Mouse (Mus musculus): ENCODE measurements around the gene Hspd1. TPM values are rescaled to one million over a fixed set of nuclear protein-coding genes. Genes with fewer than 3 reads are reported as not detected.
"Not testable (repeated sequence)": the region's sequence is repeated elsewhere in the genome, so short reads cannot be mapped to it uniquely, and the experiment has no call there.

Gene Hspd1
- polyA plus RNA-seq, 1 experiment from 2014 or later = 80.8 TPM

DNA sequence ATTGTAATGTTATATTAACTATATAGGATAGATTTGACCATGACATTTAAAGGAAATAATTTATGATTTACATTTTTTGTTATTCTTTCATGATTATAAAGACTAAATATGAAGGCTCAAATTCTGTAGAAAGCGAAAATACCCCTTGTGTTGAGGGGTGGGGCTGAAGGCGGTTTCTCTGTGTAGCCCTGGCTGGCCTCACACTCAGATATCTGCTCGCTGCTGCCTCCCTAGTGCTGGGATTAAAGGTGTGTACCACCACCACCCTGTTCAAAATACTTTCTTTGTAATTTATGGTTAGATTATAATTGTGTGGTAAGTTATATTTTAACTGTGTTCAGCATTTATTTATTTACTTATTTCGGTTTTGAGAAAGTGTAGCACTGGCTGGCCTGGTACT lies 26.3 kb downstream of the Hspd1 start:
- Histone ChIP-seq H3K9me3 (ENCODE audit: low read length) (no peaks in the 10 kb centered on the region), H3K27me3 (replicated peaks; ENCODE audit: insufficient read depth, low read length) (no peaks in the 10 kb centered on the region), H3K4me2 (replicated peaks; ENCODE audit: low read depth, low read length) (no peak overlapping the region), H3K36me3 (ENCODE audit: insufficient read depth, low read length) (peaks cover 18% of the 10 kb centered on the region), H3K27ac (ENCODE audit: low read length) (no peak overlapping the region), H3K9ac (replicated peaks; ENCODE audit: low read depth) (no peak overlapping the region), H3K4me1 (ENCODE audit: insufficient read depth, low read depth, low read length) (no peaks in the 10 kb centered on the region), H3K4me3 (ENCODE audit: low read depth, low read length) (no peak overlapping the region)
- TF ChIP-seq EP300 (IDR thresholded peaks at IDR 0.05) = no peak
- TF ChIP-seq CTCF (IDR thresholded peaks at IDR 0.05) = no peak
- ATAC-seq = no peak
- 91% methylated on average over 4 of the region's 4 CpGs for WGBS
- DNase-seq (ENCODE audit: low spot score) = no peak

DNA sequence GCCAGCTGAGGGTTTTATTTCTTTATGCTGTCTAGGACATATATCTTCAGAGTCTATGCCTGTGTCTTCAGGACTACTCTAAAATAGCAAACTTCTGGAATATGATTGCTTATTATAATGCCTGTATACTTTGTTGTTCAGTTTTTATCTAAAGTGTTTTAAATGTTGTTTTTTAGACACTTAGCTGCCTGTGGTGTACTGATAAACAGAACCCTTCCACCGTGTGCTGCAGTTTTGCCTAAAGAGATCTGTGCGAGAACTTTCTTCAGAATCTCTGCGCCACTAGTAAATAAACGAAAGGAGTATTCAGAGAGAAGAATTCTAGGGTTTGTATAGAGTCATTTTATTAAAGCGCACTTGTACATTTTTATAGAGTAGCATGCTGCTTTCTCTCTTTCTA lies 26.9 kb downstream of the Hspd1 start:
- TF ChIP-seq CTCF (IDR thresholded peaks at IDR 0.05) (no peak), EP300 (IDR thresholded peaks at IDR 0.05) (no peak)
- Histone ChIP-seq H3K27ac (ENCODE audit: low read length) (no peak overlapping the region), H3K9ac (replicated peaks; ENCODE audit: low read depth) (no peak overlapping the region), H3K9me3 (ENCODE audit: low read length) (no peaks in the 10 kb centered on the region), H3K4me3 (ENCODE audit: low read depth, low read length) (no peak overlapping the region), H3K27me3 (replicated peaks; ENCODE audit: insufficient read depth, low read length) (no peaks in the 10 kb centered on the region), H3K36me3 (ENCODE audit: insufficient read depth, low read length) (peaks cover 17% of the 10 kb centered on the region), H3K4me2 (replicated peaks; ENCODE audit: low read depth, low read length) (no peak overlapping the region), H3K4me1 (ENCODE audit: insufficient read depth, low read depth, low read length) (no peaks in the 10 kb centered on the region)
- no peak for ATAC-seq
- no peak for DNase-seq (ENCODE audit: low spot score)
- WGBS = 87% methylated on average over 5 of the region's 5 CpGs

DNA sequence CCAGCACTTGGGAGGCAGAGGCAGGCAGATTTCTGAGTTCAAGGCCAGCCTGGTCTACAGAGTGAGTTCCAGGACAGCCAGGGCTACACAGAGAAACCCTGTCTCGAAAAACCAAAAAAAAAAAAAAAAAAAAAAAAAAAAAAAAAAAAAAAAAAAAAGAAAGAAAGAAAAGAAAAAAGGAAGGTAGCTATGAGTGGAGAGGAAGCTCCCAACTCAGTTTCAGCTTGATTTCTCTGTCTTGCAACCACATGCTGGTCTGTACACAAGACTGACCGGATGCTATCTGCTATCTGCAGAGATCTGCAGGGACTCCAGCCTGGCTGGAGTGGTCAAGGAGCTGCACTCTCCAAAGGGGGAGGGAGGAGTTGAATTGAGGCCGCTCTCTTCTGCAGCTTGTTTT lies 29.7 kb downstream of the Hspd1 start:
- not testable (repeated sequence) for H3K4me2 ChIP-seq (replicated peaks; ENCODE audit: low read depth, low read length); H3K4me3 ChIP-seq (ENCODE audit: low read depth, low read length); H3K9me3 ChIP-seq (ENCODE audit: low read length); ATAC-seq; H3K27me3 ChIP-seq (replicated peaks; ENCODE audit: insufficient read depth, low read length); H3K9ac ChIP-seq (replicated peaks; ENCODE audit: low read depth); DNase-seq (ENCODE audit: low spot score); H3K4me1 ChIP-seq (ENCODE audit: insufficient read depth, low read depth, low read length); H3K27ac ChIP-seq (ENCODE audit: low read length); H3K36me3 ChIP-seq (ENCODE audit: insufficient read depth, low read length)
- whole genome bisulfite sequencing = 84% methylated on average over 2 of the region's 3 CpGs

DNA sequence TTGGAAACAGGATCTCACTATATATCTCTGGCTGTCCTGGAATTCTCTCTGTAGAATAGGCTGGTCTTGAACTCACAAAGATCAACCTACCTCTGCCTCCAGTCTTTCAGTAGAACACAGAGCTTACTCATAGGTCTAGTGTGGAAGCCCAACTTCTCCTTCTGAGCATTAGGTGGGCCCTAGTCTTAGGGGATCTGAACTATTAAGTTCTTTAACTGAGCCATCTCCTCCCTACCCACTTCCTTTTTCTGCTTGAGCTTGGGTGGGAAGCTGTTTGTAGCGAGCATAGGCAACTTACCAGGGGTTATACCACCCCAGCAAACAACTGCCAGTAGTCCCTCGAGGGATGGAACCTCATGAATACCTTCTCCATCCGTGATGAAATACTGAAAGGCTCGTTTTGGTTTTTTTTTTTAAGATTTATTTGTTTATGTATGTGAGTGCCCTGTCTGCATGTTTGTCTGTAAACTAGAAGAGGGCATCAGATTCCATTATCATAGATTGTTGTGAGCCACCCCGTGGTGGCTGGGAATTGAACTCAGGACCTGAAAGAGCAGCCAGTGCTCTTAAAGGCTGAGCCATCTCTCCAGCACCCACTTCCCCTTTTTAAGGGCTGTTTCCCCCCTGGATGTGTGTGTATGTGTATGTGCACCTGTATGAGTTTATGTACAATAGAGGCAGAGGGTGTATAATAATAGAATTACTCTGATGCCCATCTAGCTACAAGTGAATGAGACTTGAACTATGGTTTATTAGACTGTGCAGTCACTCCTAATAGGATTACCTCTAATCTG lies 32.5 kb downstream of the Hspd1 start:
- Histone ChIP-seq H3K27ac (ENCODE audit: low read length) (no peak overlapping the region), H3K9ac (replicated peaks; ENCODE audit: low read depth) (no peak overlapping the region), H3K36me3 (ENCODE audit: insufficient read depth, low read length) (peaks cover 5% of the 10 kb centered on the region; the same call in 1 of the 2 replicates), H3K27me3 (replicated peaks; ENCODE audit: insufficient read depth, low read length) (no peaks in the 10 kb centered on the region), H3K4me1 (ENCODE audit: insufficient read depth, low read depth, low read length) (0 out of 2 replicates have a peak, but pooled peaks cover 3% of the 10 kb centered on the region), H3K4me3 (ENCODE audit: low read depth, low read length) (no peak overlapping the region), H3K4me2 (replicated peaks; ENCODE audit: low read depth, low read length) (no peak overlapping the region), H3K9me3 (ENCODE audit: low read length) (no peaks in the 10 kb centered on the region)
- WGBS = 75% methylated on average over 5 of the region's 5 CpGs
- DNase-seq (ENCODE audit: low spot score) = no peak
- no peak for ATAC-seq
- TF ChIP-seq EP300 (IDR thresholded peaks at IDR 0.05) (no peak), CTCF (IDR thresholded peaks at IDR 0.05) (no peak)

DNA sequence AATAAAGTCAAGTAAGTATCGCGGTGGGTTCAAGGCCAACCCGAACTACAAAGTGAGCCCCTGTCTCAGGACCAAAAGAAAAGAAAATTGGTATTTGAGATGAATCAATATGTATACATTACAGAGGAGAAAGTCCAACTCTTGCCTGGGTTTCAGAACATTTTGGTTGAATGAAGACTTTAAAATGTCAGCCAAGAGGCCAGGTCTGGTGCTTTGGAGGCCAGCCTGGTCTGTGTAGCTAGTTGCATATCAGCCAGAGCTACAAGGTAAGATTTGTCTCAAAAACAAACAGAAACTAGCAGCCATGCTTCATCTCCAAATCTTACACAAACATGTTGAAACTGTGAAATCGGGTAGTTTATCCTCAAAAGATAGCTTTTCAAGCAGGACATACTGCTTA lies 34.4 kb downstream of the Hspd1 start:
- Histone ChIP-seq H3K9me3 (ENCODE audit: low read length) (no peaks in the 10 kb centered on the region), H3K9ac (replicated peaks; ENCODE audit: low read depth) (no peak overlapping the region), H3K27me3 (replicated peaks; ENCODE audit: insufficient read depth, low read length) (no peaks in the 10 kb centered on the region), H3K4me2 (replicated peaks; ENCODE audit: low read depth, low read length) (peak overlapping the region; percentile 66), H3K27ac (ENCODE audit: low read length) (no peak overlapping the region; the same call in 1 of the 2 replicates), H3K36me3 (ENCODE audit: insufficient read depth, low read length) (peaks cover 5% of the 10 kb centered on the region; the same call in 1 of the 2 replicates), H3K4me1 (ENCODE audit: insufficient read depth, low read depth, low read length) (0 out of 2 replicates have a peak, but pooled peaks cover 3% of the 10 kb centered on the region), H3K4me3 (ENCODE audit: low read depth, low read length) (peak overlapping the region; percentile 70)
- ATAC-seq (no peak), DNase-seq (ENCODE audit: low spot score) (no peak)
- 62% methylated on average over 4 of the region's 4 CpGs for WGBS
- TF ChIP-seq EP300 (IDR thresholded peaks at IDR 0.05) (no peak), CTCF (IDR thresholded peaks at IDR 0.05) (no peak)

DNA sequence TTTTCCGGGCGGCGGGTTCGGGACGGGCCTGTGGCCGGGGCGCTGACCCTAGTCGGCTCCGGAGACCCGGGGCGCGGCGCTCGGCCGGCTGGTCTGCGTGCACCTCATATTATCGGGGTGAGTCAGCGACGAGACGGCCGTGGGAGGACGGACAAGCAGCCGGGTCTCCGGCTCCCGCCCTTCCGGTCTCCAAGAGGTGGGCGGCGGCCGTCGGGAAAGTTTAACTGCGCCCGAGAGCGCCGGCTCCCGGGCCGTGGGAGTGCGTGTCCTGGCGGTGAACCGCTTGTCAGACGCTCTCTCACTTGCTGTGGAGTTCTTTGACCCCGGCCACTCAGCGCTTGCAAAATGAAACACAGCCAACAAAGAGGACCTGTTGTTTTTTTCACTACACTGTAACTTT lies 35.0 kb downstream of the Hspd1 start:
- under 1% methylated on average over 41 of the region's 42 CpGs for WGBS
- TF ChIP-seq CTCF (IDR thresholded peaks at IDR 0.05) (peak; percentile 44), EP300 (IDR thresholded peaks at IDR 0.05) (peak; percentile 61; the same call in 1 of the 2 replicates)
- H3K9ac ChIP-seq (replicated peaks; ENCODE audit: low read depth) = peak overlapping the region; percentile 61
- 0 out of 2 replicates have a peak, but pooled peaks cover 3% of the 10 kb centered on the region for H3K4me1 ChIP-seq (ENCODE audit: insufficient read depth, low read depth, low read length)
- DNase-seq (ENCODE audit: low spot score) = peak; percentile 94
- peak overlapping the region; percentile 70 for H3K4me3 ChIP-seq (ENCODE audit: low read depth, low read length)
- peak overlapping the region; percentile 66 for H3K4me2 ChIP-seq (replicated peaks; ENCODE audit: low read depth, low read length)
- H3K27me3 ChIP-seq (replicated peaks; ENCODE audit: insufficient read depth, low read length) = no peaks in the 10 kb centered on the region
- H3K9me3 ChIP-seq (ENCODE audit: low read length) = no peaks in the 10 kb centered on the region
- H3K27ac ChIP-seq (ENCODE audit: low read length) = peak overlapping the region; percentile 97
- H3K36me3 ChIP-seq (ENCODE audit: insufficient read depth, low read length) = peaks cover 5% of the 10 kb centered on the region; the same call in 1 of the 2 replicates
- ATAC-seq = peak; percentile 83
